Comparison of ENCODE assay signal across 28 mouse cellular contexts in the genomic region with DNA sequence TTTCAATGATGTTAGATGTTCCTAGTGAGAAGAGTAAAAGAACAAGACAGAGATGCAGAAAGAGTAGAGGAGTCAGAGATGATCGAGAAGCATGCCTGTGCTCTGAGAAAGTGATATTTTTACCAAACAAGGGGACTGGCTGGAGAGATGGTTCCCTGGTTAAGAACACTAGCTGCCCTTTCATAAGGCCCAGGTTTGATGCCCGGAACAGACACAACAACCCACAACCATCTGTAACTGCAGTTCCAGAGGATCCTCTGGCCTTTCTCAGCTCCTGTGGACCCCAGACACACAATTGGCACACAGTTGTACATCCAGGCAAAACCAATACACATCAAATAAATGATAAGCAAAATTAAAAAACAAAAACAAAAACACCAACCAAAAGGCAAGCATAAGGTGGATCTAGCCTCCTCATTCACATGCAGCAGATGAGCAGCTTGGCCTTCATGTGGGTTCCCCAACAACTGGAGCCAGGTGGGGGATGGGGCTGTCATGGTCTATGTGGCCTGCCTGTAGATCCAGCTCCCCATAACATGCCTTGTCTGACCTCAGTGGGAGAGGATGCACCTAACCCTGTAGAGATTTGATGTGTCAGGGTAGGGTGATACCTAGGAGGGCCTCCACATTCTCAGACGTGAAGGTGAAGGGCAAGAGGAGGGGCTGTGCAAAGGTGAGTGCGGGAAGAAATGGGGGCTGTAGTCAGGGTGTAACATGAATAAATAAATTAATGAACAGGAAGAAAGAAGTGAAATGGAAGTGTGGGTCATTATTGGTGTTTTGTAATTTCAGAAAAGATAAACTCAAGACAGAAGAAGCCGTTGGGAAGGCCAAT. TPM values are rescaled to one million over a fixed set of nuclear protein-coding genes. Genes with fewer than 3 reads are reported as not detected.
"Had no signal": no experiment of that assay in that cellular context is flagged by ENCODE, and none has a peak within 500 bp of the region (broad histone marks: within the 10 kb centered on the region; RNA-seq: fewer than 3 reads in every experiment).

No protein-coding gene starts in this region.

- DNase-seq: heart, postnatal 10 days; heart, postnatal 14 days; heart, postnatal 36 days; heart, postnatal 4 days; kidney, adult 11 months; kidney, adult 18-20 months; kidney, adult 2 months; kidney, adult 8-10 months; kidney, adult 9 months; kidney, postnatal 10 days; kidney, postnatal 14 days; kidney, postnatal 25 days; kidney, postnatal 36 days; kidney, postnatal 4 days; layer of hippocampus, adult 9-11 months; layer of hippocampus, postnatal 36 days had no signal

RNA-seq across cellular contexts. Expression of gene Myf5, which starts 36.2 kb away (rescaled TPM):
- total RNA-seq: heart, postnatal 10 days; heart, postnatal 14 days; heart, postnatal 25 days; heart, postnatal 36 days; heart, postnatal 4 days; hematopoietic stem cell, adult 5-6 weeks; hindbrain, postnatal 0 days; layer of hippocampus, adult 18-20 months; layer of hippocampus, adult 2 months; layer of hippocampus, adult 8-10 months; layer of hippocampus, postnatal 10 days; layer of hippocampus, postnatal 14 days; layer of hippocampus, postnatal 25 days; layer of hippocampus, postnatal 36 days; left cerebral cortex, adult 18-20 months; left cerebral cortex, adult 2 months; left cerebral cortex, adult 8-10 months had no signal

RNA-seq across cellular contexts. Expression of gene Myf6, which starts 44.8 kb away (rescaled TPM):
- total RNA-seq: heart, postnatal 10 days; heart, postnatal 14 days; heart, postnatal 25 days; heart, postnatal 36 days; hematopoietic stem cell, adult 5-6 weeks; hindbrain, postnatal 0 days; layer of hippocampus, adult 18-20 months; layer of hippocampus, adult 2 months; layer of hippocampus, adult 8-10 months; layer of hippocampus, postnatal 10 days; layer of hippocampus, postnatal 14 days; layer of hippocampus, postnatal 25 days; layer of hippocampus, postnatal 36 days; left cerebral cortex, adult 18-20 months; left cerebral cortex, adult 2 months had no signal
